Mouse (Mus musculus): ENCODE data around the gene Rnf38.

Rnf38 gene

DNA sequence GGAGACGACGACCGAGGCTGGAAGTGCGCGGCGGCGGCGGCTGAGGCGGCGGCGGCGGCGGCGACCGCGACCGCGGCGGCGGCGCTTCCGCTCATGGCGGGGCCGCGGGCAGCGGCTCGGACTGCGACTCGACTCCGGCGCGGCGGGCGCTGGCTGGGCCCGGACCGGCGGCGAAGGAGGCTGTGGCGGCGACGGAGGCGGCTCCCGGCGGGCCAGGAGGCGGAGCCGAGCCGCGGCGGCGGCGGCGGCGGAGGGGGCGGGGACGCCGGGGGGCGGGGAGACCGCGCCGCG lies at the start of gene Rnf38:
Gene Rnf38, minus strand, starts transcription at position 77 of the 291 bp plus-strand sequence.
- no peak for DNase-seq (ENCODE audit: low read depth, low spot score)

DNA sequence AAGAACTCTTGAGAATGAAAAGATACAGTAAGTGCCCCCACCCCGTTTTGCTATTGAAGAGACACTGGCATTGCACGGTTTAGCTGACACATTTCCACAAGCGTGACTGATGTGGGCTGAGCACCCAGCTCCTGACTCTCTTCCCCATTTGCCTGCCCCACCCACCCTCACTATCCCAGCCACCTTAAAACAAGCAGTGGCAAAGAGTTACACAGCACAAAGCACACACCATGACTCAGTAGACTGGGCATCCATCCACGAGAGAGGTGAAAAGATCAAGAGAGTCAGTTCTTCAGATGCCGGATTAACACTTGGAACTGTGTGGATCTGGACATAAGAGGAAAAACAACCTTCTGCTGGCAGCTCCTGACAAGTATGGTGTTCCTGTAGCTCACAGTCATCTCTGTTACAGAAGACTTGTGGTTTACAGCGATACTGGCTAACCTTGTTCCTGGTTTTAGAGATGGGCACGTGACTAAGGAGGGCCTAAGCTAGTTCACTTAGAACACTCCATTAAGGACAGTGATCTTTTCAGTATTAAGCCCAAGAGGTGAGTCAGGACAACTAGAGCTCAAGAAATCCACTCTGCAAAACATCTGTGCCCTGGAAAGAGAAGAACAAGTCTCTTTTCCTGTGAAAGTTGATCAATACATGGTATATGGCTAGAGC lies 48.1 kb upstream of the Rnf38 start:
- no peak for DNase-seq (ENCODE audit: low read depth, low spot score)

- peak; percentile 8 for DNase-seq (ENCODE audit: low read depth, low spot score)
Observed at GRCm38 (mm10) chr4:44271134-44271533, 37.5 kb upstream of the Rnf38 start.

DNA sequence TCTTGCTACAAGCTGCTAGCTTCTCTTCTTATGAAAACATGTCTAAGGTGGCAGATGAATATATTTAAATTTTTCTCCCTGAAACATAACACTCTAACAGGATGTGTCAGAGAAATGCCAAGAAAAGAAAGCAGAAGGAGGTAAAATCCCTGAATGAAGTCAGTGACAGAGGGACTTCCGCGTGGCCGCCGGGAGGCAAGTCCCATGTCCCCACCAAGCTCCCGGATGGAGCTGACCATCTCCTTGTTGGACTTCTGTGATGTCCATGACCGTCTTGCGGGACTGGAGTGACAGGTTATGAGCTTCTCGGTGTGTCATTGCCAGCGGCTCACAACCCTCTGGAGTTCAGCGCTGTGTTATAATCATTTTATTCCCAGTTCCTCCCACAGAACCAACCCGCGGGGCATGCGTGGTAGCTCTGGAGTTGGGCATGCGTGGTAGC lies 35.8 kb upstream of the Rnf38 start:
- no peak for DNase-seq (ENCODE audit: low read depth, low spot score)

- no peak for DNase-seq (ENCODE audit: low read depth, low spot score)
Observed at GRCm38 (mm10) chr4:44267437-44267836, 33.8 kb upstream of the Rnf38 start.

- DNase-seq (ENCODE audit: low read depth, low spot score), result no peak
Observed at GRCm38 (mm10) chr4:44265500-44265899, 31.9 kb upstream of the Rnf38 start.

GRCm38 (mm10) chr4:44260244-44260643 lies 26.7 kb upstream of the Rnf38 start:
- DNase-seq (ENCODE audit: low read depth, low spot score), result peak; percentile 50

GRCm38 (mm10) chr4:44259126-44259525 lies 25.5 kb upstream of the Rnf38 start:
- DNase-seq (ENCODE audit: low read depth, low spot score), result no peak

GRCm38 (mm10) chr4:44254579-44254978 lies 21.0 kb upstream of the Rnf38 start:
- DNase-seq (ENCODE audit: low read depth, low spot score), result no peak

- no peak for DNase-seq (ENCODE audit: low read depth, low spot score)
Observed at GRCm38 (mm10) chr4:44253191-44253590, 19.6 kb upstream of the Rnf38 start.

DNA sequence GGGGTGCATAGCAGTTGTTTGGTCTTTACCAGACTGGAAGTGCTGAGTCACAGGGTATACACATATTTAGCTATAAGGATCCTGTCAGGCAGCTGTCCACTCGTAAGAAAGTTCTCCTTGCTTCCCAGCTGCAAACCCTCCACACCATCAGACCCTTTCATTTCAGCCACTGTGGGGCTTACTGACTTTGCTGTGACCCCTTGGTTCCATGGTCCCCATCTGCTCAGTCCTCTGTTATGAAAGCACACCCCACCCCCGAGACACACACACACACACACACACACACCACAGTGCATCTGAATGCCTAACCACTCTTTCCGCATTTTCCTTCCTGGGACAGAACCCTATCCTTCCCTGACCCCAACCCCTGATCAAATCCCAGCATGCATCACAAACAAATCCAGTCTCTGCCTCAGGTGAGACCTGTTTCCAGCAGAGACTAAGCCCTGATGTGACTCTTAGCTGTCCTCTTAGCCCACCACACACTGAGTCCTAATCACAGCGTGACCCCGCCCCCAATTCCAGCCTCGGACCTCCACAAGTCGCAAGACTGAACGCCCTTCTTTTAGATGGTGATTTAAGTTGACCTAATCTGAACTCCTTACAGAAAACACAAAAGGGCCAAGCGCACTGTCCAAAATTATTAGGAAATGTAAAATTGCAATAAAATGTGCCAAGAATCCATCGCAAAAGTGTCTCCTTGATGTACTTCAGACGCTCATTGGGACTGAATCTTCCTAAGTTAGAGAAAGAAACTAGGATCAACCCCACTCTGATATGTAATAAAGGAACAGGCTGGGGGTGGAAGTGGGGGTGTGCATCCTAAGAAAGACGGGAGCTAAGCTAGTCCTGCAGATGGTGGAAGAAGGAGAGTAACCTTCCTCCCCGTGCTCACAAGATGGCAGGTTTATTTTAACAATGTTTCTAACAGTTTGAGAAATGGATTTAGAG lies 18.7 kb upstream of the Rnf38 start:
- no peak for DNase-seq (ENCODE audit: low read depth, low spot score)

DNA sequence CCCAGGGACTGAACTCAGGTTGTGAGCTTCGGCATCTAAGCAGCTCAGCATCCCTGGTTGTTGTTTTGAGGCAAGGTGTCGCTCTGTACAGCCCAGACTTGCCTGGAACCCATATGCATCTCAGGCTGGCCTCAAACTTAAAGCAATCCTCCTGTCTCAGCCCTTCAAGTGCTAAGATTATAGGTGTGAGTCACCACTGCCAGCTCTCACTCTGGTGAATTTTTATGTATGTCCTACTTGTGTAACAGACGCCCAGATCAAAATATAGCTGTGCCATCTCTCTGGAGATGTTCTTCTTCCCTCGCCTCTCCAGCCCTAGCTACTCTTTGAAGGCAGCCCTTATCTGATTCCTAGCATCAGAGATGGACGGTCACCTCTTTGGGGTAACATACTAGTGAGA lies 17.9 kb upstream of the Rnf38 start:
- DNase-seq (ENCODE audit: low read depth, low spot score), result no peak

GRCm38 (mm10) chr4:44249705-44250104 lies 16.1 kb upstream of the Rnf38 start:
- no peak for DNase-seq (ENCODE audit: low read depth, low spot score)

- DNase-seq (ENCODE audit: low read depth, low spot score), result peak; percentile 51
Observed at GRCm38 (mm10) chr4:44247051-44247939, 13.7 kb upstream of the Rnf38 start.

- no peak for DNase-seq (ENCODE audit: low read depth, low spot score)
Observed at GRCm38 (mm10) chr4:44246285-44246684, 12.7 kb upstream of the Rnf38 start.

DNA sequence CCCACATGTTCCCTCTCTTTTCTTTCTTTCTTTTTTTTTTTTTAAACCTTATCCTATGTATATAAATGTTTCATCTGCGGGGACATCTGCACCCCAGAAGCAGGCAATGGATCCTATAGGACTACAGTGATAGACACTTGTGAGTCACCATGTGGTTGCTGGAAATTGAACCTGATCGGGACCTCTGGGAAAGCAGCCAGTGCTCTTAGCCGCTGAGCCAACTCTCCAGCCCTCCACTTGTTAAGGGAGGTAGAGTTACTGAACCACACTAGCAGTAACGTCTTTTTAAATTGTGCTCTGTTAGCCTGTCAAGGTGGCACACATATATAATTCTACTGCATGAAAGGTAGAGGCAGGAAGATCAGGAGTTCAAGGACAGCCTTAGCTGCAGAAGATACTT lies 8.0 kb upstream of the Rnf38 start:
- DNase-seq (ENCODE audit: low read depth, low spot score), result no peak

GRCm38 (mm10) chr4:44235946-44236345 lies 2.4 kb upstream of the Rnf38 start:
- no peak for DNase-seq (ENCODE audit: low read depth, low spot score)

DNA sequence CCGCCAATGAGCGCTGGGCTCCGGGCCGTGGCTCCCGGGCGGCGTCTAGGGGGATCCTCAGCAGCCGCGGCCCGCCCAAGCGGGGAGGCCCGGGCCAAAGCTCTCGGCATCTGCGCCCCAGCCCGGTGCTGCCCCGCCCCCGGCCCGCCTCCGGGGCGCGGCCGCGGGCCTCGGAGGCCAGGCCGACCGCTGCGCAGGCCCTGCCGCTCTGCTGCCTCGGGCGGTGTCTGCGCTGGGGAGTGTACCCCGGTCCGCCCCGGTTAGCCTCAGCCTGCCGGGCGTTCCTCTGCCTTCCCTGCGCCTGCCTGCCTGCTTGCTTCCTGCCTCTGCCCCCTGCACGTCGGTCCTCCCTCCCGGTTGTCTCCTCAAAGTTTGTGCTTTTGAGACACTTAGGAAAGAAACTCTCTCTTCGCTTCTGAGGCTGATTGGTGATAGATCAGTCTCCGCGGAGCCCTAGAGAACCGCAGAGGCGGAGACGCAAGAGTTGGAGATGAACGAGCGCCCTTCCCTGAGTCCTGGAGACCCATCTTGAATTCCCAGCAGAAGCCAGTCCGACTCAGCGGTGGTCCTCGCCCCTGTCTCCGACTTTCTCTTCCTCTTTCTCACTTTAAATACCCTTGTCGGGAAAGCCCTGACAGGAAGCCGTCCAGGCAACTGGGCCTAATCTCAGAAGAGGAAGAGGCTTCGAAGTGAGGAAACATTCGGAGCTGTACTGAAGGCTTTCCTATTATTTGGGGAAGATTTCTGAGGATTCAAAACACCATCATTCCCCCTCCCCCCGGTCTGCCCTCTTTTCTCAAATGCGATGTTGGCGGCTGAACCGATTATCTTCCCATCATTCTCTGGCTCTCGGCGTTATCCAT lies 646 bp upstream of the Rnf38 start:
- DNase-seq (ENCODE audit: low read depth, low spot score), result peak; percentile 90

DNA sequence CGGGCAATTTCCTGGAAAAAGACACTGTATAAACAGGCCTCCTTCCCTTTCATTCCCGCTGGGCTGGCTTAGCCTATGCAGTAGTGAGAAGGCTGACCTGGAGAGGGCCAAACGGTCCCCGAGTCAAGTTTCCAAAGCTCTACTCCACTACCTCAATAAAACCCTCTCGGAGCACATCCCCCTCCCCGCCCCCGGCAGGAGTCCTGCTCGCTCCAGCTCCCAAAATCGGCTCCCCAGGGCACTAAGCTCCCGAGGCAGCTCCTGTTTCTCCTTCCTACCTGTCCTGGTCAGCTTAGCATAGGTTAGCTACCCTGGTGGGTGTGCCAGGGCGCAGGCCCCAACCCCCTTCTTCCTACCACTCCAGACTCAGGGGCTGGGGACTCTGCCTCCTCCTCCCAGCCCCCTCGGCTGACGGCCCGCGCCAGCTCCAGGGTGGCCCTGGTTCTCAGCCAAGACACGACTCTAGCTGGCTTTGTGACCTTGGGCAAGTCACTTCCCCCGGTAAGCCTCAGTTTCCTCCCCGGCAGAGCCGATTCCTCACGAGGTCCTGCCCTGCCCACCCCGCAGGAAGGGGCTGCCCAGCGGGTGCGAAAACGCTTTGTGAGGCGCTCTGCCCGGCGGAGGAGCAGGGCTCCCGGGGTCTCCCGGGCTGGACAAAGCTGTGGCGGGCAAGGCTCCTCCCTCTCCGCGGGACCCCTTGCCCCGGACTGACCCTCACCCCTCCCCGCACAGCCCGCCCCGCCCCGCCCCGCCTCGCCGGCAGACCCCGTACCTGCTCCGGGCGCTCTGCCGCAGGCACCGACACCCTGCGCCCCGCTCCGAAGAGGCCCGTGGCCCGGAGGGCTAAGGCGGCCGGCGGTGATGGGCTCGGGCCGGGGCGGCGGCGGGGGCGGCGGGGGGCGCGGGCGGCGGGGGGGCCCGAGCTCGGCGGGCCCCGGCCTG lies 547 bp downstream of the Rnf38 start:
- peak; percentile 52 for DNase-seq (ENCODE audit: low read depth, low spot score)

DNA sequence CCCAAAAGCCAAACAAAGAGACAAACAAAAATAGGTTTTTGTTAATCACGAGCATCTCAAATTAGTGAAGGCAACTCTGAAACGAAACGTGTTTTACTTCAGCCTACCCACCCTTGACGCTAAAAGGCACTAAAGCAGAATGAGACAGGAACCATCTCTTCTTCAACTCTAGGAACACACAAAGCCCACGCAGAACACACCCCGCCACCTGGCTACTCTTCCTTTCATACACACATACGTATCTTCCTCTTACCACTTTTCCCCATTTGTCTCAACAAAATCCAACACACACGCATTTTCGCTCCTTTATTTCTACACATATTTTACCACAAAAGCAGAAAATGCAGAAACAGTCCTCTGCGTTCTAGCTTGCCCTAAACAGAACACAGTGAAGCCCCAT lies 8.5 kb downstream of the Rnf38 start:
- DNase-seq (ENCODE audit: low read depth, low spot score), result no peak

All from A20 (cell line).